Comparison of ENCODE assay signal across 8 mouse cellular contexts in genomic region chr5:130171423-130171954, GRCm38 (mm10). TPM values are rescaled to one million over a fixed set of nuclear protein-coding genes. Genes with fewer than 3 reads are reported as not detected.
DNase-seq lines count a peak whose midpoint lies in the region; ATAC-seq and TF ChIP-seq lines count a peak whose summit lies in the region.

Gene Rabgef1 (plus strand): TSS chr5:130171798.

- ATAC-seq in frontal cortex, adult (ENCODE audit: low TSS enrichment), result peak; percentile 96
- peak; percentile 89 to 93 for ATAC-seq in hematopoietic stem cell, adult 5-6 weeks (replicated peaks in 1 of 2; ENCODE audit: insufficient read depth in 1 of 2, low FRiP score in 2 of 2, low TSS enrichment in 1 of 2, low read depth in 1 of 2, poor library complexity in 2 of 2, severe bottlenecking in 2 of 2)
- peak; percentile 96 for ATAC-seq in lung, embryonic 14.5 days (ENCODE audit: insufficient read depth)
- peak; percentile 96 for ATAC-seq in neutrophil, adult 5-6 weeks (ENCODE audit: extremely low read depth, insufficient number of reproducible peaks, low FRiP score, poor library complexity, severe bottlenecking)

- no peaks in the 10 kb centered on the region for H3K9me3 ChIP-seq in lung, embryonic 14.5 days (ENCODE audit: low read depth, low read length)

- TF ChIP-seq CTCF in lung, embryonic 14.5 days (IDR thresholded peaks at IDR 0.05; ENCODE audit: low read depth), result no peak

- peak within 1 kb of the TSS; percentile 93 for H3K4me3 ChIP-seq in lung, embryonic 14.5 days (ENCODE audit: low read depth, low read length)

- peaks cover 15% of the 10 kb centered on the region for H3K4me1 ChIP-seq in lung, embryonic 14.5 days (ENCODE audit: insufficient read depth)

- WGBS in lung, embryonic 14.5 days, result under 1% methylated on average over 56 of the region's 62 CpGs

- no peaks in the 10 kb centered on the region for H3K36me3 ChIP-seq in lung, embryonic 14.5 days (ENCODE audit: insufficient read depth)

- no peaks in the 10 kb centered on the region for H3K27me3 ChIP-seq in lung, embryonic 14.5 days (ENCODE audit: insufficient read depth, low read length)

- H3K4me2 ChIP-seq in lung, embryonic 14.5 days, result peak within 1 kb of the TSS; percentile 78

- DNase-seq in MN1 (ENCODE audit: low spot score), result peak; percentile 97
- DNase-seq in cerebellum, adult 9-10 months, result peak; percentile 92
- peak; percentile 89 to 90 for DNase-seq in layer of hippocampus, adult 8-10 months (ENCODE audit: low spot score in 2 of 2)
- peak; percentile 95 for DNase-seq in lung, embryonic 14.5 days
- DNase-seq in testis, postnatal 14 days (ENCODE audit: low spot score), result peak; percentile 91

- peak within 1 kb of the TSS; percentile 86 for H3K9ac ChIP-seq in lung, embryonic 14.5 days

- peak within 1 kb of the TSS; percentile 81 for H3K27ac ChIP-seq in lung, embryonic 14.5 days (ENCODE audit: low read depth)

RNA-seq across cellular contexts. Expression of gene Rabgef1, which starts in this region (rescaled TPM):
- total RNA-seq in hematopoietic stem cell, adult 5-6 weeks (2017), result 35.6 and 47.9 TPM in 2 replicates
- total RNA-seq in layer of hippocampus, adult 8-10 months (2022), result 10 to 100 TPM; 48.9 to 51.9 (median 49.3) TPM
- polyA plus RNA-seq in lung, embryonic 14.5 days (2014; fragmentation: Nextera tagmentation; extraction: Ambion mirVana), result 23.9 and 25.1 TPM in 2 replicates
- 52.1 and 58.2 TPM in 2 replicates for total RNA-seq in neutrophil, adult 5-6 weeks (2017)

Comparison
In these comparisons a context has a peak if more than half of its experiments do, and no peak if none do; other contexts are left out.
1. Peak in every context shown above with its lines: DNase-seq, ATAC-seq, H3K4me3 ChIP-seq and H3K27ac ChIP-seq.